Mouse (Mus musculus): ENCODE results near the gene Mbd6.
"Not testable (repeated sequence)": the region's sequence is repeated elsewhere in the genome, so short reads cannot be mapped to it uniquely, and the experiment has no call there.

Mbd6 gene

GRCm38 (mm10) chr10:127288800-127289572 is at the start of gene Mbd6:
Mbd6 (minus strand) TSS chr10:127289018.
- peak; percentile 69 for DNase-seq (ENCODE audit: low spot score)

GRCm38 (mm10) chr10:127337536-127338099 is 48.8 kb upstream of the Mbd6 start:
- no peak for DNase-seq (ENCODE audit: low spot score)

- no peak for DNase-seq (ENCODE audit: low spot score)
Measured at GRCm38 (mm10) chr10:127336952-127337351, 48.1 kb upstream of the Mbd6 start.

GRCm38 (mm10) chr10:127335271-127335670 is 46.5 kb upstream of the Mbd6 start:
- DNase-seq (ENCODE audit: low spot score): no peak

- no peak for DNase-seq (ENCODE audit: low spot score)
Measured at GRCm38 (mm10) chr10:127333152-127333551, 44.3 kb upstream of the Mbd6 start.

- DNase-seq (ENCODE audit: low spot score): no peak
Measured at GRCm38 (mm10) chr10:127332211-127332874, 43.5 kb upstream of the Mbd6 start.

- no peak for DNase-seq (ENCODE audit: low spot score)
Measured at GRCm38 (mm10) chr10:127330212-127330611, 41.4 kb upstream of the Mbd6 start.

- no peak for DNase-seq (ENCODE audit: low spot score)
Measured at GRCm38 (mm10) chr10:127327461-127328145, 38.8 kb upstream of the Mbd6 start.

- no peak for DNase-seq (ENCODE audit: low spot score)
Measured at GRCm38 (mm10) chr10:127326828-127327227, 38.0 kb upstream of the Mbd6 start.

- DNase-seq (ENCODE audit: low spot score): no peak
Measured at GRCm38 (mm10) chr10:127326017-127326801, 37.4 kb upstream of the Mbd6 start.

- DNase-seq (ENCODE audit: low spot score): no peak
Measured at GRCm38 (mm10) chr10:127325454-127326016, 36.7 kb upstream of the Mbd6 start.

- no peak for DNase-seq (ENCODE audit: low spot score)
Measured at GRCm38 (mm10) chr10:127324495-127324894, 35.7 kb upstream of the Mbd6 start.

- no peak for DNase-seq (ENCODE audit: low spot score)
Measured at GRCm38 (mm10) chr10:127323131-127323855, 34.5 kb upstream of the Mbd6 start.

GRCm38 (mm10) chr10:127322669-127323068 is 33.9 kb upstream of the Mbd6 start:
- DNase-seq (ENCODE audit: low spot score): no peak

- no peak for DNase-seq (ENCODE audit: low spot score)
Measured at GRCm38 (mm10) chr10:127322178-127322577, 33.4 kb upstream of the Mbd6 start.

GRCm38 (mm10) chr10:127321621-127322020 is 32.8 kb upstream of the Mbd6 start, which contains the start of gene Arhgap9:
Arhgap9 (plus strand) TSS chr10:127321964.
- no peak for DNase-seq (ENCODE audit: low spot score)

- DNase-seq (ENCODE audit: low spot score): no peak
Measured at GRCm38 (mm10) chr10:127319969-127320368, 31.2 kb upstream of the Mbd6 start.

GRCm38 (mm10) chr10:127318009-127318408 is 29.2 kb upstream of the Mbd6 start:
- DNase-seq (ENCODE audit: low spot score): no peak

- no peak for DNase-seq (ENCODE audit: low spot score)
Measured at GRCm38 (mm10) chr10:127317277-127317676, 28.5 kb upstream of the Mbd6 start.

- DNase-seq (ENCODE audit: low spot score): not testable (repeated sequence)
Measured at GRCm38 (mm10) chr10:127314950-127315349, 26.1 kb upstream of the Mbd6 start.

- not testable (repeated sequence) for DNase-seq (ENCODE audit: low spot score)
Measured at GRCm38 (mm10) chr10:127313516-127313915, 24.7 kb upstream of the Mbd6 start.

Data from ovary, postnatal 10 days (tissue).